Mouse (Mus musculus) adrenal gland, adult (tissue): ENCODE measurements at regions not wholly inside any gene's neighbourhood (a gene's known extent, or its start where the extent isn't known, plus 50 kb on each side); places are given as distances from the start of the nearest gene placed in this dataset.

Experiments
- DNase-seq, 2 experiments: peaks; one replicate each; pipeline ENCODE4 v3.0.0; 2022 to 2023; ENCODE audit warnings: low spot score in 1 of 2; ENCODE audit not compliant: inconsistent age in 2 of 2

- no peak for DNase-seq
These were observed 214.3 kb upstream of the Sdk2 start for GRCm38 (mm10) chr11:114281041-114281695.

GRCm38 (mm10) chr11:114277513-114278304, 210.9 kb upstream of the Sdk2 start:
- DNase-seq: no peak

GRCm38 (mm10) chr11:114270358-114271072, 203.7 kb upstream of the Sdk2 start:
- DNase-seq: no peak

GRCm38 (mm10) chr11:114261959-114262358, 195.1 kb upstream of the Sdk2 start:
- no peak for DNase-seq

DNA sequence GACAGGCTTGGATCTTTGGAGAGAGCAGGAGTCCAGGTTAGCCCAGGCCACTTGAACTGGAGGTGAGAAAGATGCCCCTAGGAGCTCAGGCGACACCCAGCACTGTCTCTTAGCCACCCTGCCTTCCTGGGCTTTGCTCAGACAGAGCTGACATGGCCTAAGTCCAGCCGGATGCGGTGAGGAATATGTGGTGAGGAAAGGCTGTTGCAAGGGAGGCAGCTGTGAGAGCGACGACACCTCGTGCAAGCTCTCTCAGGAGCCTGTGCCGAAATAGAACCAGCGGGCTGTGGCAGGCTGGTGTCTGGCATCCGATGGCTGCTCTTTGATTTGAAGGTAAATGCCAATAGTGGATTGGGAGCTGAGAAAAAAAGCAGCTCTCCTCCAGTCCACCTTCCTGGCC, 191.4 kb upstream of the Sdk2 start:
- no peak for DNase-seq

- no peak for DNase-seq
These were observed 190.9 kb upstream of the Sdk2 start for GRCm38 (mm10) chr11:114257756-114258155.

GRCm38 (mm10) chr11:114257061-114257460, 190.2 kb upstream of the Sdk2 start:
- DNase-seq: no peak

DNA sequence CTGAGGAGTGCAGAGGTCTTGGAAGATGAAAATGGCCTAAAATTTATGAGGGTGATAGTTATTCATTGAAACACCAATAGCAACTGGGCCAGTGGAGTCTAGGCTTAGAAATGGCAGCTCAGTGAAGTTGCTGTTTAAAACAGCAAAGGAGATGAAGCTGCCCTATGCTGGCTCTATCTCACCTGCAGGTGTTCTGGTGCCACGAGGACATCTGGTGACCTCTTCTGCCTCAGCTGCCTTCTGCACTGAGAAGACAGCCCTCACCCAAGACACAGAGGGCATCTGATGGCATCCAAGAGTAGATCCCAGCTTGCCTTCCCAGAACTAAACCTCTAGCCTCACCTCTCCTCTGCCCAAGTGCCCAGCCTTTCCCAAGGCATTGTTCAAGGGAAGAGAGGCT, 187.5 kb upstream of the Sdk2 start:
- DNase-seq: no peak

GRCm38 (mm10) chr11:114251614-114252013, 184.8 kb upstream of the Sdk2 start:
- no peak for DNase-seq

DNA sequence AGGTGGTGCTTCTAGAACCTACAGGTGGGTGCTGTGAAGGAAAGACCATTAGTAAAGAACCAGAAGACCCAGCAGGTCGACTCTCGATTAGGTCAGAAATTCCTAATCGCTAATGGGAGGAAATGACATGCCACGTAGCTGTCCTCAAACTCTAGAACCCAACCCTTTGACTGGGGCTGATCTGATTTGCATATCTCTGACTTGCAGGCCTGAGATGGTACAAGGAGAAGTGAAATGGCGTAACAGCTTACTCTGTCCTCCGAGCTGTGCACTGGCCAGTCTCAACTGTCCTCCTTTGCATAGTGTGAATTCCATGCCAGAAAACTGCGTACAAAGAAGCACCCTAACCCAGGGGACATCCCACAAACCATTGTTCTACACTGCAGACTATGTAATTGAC, 182.4 kb upstream of the Sdk2 start:
- no peak for DNase-seq

DNA sequence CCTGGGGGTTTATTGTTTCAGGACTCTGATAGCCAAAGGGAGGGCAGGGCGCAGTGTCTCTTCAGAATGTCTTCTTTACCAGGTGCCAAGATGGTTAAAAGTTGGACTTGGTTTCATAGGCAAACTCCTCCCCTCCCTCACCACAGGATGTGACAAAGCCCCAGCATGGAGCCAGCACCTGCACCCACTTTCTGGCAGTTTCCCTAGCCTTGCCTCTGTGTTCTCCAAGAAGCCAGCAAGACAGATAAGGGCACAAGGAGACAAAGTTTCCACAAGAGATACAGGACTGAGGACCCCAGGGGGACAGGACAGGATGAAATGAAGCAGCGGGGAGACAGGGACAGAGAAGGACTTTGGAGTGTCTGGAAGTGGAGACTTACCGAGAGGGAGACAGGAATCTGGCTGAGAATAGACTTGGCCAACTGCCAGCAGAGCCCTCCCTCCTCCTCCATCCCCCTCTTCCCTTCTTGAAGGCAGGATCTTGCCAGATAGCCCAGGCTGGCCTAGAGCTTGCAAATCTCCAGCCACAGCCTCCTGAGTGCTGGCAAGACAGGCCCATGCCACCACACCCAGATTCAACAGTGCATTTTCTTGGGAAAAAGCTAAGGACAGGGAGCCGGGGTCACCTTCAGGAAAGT, 181.5 kb upstream of the Sdk2 start:
- no peak for DNase-seq

GRCm38 (mm10) chr11:114239311-114239803, 172.5 kb upstream of the Sdk2 start:
- DNase-seq: no peak

DNA sequence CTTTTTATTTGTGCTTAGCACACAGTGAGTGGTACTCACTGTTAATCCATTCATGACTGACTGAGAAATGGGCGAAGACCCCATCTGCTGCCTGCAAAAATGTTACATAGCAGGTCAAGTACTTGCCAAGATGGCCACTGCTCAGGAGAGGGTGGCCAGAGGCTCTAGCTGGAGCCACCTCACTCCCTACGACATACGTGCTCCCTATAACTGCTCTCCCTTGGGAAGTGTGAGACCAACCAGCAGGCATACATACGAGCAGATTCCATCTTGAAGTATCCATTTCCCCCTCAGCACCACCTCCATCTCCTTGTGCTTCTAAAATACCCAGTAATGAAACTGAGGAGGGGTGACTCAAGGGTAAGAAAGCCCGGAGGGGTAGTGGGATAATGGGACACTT, 172.0 kb upstream of the Sdk2 start:
- no peak for DNase-seq

- no peak for DNase-seq
These were observed 171.5 kb upstream of the Sdk2 start for GRCm38 (mm10) chr11:114238316-114238715.

GRCm38 (mm10) chr11:114234542-114234910, 167.7 kb upstream of the Sdk2 start:
- DNase-seq: no peak

GRCm38 (mm10) chr11:114233636-114234541, 167.0 kb upstream of the Sdk2 start:
- DNase-seq: no peak

DNA sequence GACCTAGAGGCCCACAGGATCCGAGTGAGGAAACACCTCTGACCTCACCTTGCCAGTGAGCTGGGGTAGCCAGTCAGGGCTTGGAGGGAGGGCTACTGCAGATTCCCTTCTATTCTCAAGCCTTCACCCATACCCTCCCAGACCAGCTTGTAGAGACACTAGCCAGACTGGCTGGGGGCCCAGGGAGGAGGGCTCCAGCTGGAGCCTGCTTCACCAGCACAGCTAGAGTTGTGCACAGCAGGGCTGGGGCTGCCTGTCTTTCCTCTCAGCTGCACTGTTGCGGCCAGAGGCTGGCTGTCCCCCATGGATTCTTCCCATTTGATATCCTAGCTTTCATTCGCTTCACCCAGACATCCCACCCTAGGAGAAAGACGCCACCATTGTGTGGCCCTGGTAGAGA, 165.0 kb upstream of the Sdk2 start:
- DNase-seq: no peak

DNA sequence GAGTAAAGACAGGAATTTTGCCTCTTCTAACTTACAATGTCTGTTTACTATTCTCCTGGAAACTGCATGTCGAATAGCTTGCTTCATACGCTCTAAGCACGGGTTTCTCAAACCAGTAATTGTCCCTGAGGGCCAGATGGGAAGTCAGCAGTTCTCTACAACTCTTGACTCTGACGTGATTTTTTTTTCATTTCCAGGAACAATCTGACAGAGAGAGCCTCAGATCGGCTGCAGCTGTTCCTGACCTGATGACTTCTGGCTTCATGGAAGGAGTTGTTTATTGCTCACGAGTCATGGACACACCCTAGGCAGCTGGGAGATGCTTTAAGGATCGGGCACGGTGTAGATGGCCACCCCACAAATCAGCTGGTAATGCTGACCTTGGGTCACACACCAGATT, 162.9 kb upstream of the Sdk2 start:
- DNase-seq: no peak

DNA sequence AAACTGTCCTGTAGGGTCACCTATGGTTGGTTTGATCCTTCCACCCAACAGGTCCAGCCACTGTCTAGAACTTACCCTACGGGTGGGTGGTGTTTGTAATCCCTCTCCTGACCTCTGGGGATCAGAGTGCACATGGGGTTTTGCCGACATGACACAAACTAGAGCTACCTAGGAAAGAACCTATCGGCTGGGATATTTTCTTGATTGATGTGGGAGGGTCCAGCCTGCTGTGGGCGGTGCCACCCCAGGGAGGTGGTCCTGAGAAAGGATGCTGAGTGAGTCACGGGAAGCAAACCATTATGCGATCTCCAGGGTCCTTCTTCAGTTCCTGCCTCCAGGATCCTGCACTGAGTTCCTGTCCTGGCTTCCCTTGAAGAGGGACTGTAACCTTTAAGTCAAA, 162.3 kb upstream of the Sdk2 start:
- DNase-seq: no peak

DNA sequence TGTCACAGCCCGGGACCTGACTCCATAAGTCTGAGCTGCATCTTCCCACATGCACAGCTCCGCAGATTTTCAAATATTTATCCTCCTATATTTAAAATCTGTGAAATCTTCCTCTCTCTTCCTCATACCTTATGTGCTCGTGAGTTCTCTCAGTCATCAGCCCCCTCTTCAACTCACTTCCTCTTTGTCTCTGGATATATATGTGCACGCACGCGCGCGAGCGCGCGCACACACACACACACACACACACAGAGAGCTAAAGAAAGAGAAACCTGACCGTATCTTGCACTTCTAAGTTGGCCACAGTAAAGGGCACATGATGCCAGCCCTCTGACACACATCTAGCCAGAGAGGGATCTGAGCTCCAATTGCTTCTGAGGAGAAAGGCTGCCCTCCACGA, 159.7 kb upstream of the Sdk2 start:
- DNase-seq: no peak
